Mouse (Mus musculus): ENCODE results near the gene Reep3.

Reep3 gene

GRCm38 (mm10) chr10:67085124-67085523 is 11.6 kb downstream of the Reep3 start:
- H3K27me3 ChIP-seq (ENCODE audit: insufficient read depth, low read length) = peaks cover 13% of the 10 kb centered on the region
- TF ChIP-seq CTCF (conservative IDR thresholded peaks at IDR 0.05; ENCODE audit: low read length) (no peak), POU5F1 (IDR thresholded peaks at IDR 0.05; ENCODE audit: borderline replicate concordance, low read length) (no peak), NANOG (IDR thresholded peaks at IDR 0.05; ENCODE audit: borderline replicate concordance, low read length) (no peak)
- peaks cover 68% of the 10 kb centered on the region for H3K4me1 ChIP-seq (replicated peaks; ENCODE audit: low read depth, low read length)

GRCm38 (mm10) chr10:67083446-67084166 is 13.1 kb downstream of the Reep3 start:
- peaks cover 7% of the 10 kb centered on the region; the same call in 1 of the 2 replicates for H3K36me3 ChIP-seq (ENCODE audit: insufficient read depth, low read length)
- peaks cover 4% of the 10 kb centered on the region for H3K9me3 ChIP-seq (ENCODE audit: low read length)
- H3K27me3 ChIP-seq (ENCODE audit: insufficient read depth, low read length) = peaks cover 10% of the 10 kb centered on the region
- H3K4me1 ChIP-seq (replicated peaks; ENCODE audit: low read depth, low read length) = peaks cover 78% of the 10 kb centered on the region
- H3K4me3 ChIP-seq (replicated peaks; ENCODE audit: low read length) = no peak overlapping the region; the same call in 1 of the 2 replicates
- peak; percentile 98 for TF ChIP-seq NANOG (IDR thresholded peaks at IDR 0.05; ENCODE audit: borderline replicate concordance, low read length)
- TF ChIP-seq CTCF (conservative IDR thresholded peaks at IDR 0.05; ENCODE audit: low read length) = no peak
- peak; percentile 80; the same call in 1 of the 2 replicates for TF ChIP-seq POU5F1 (IDR thresholded peaks at IDR 0.05; ENCODE audit: borderline replicate concordance, low read length)

More at GRCm38 (mm10) chr10:67085124-67085523, 11.6 kb downstream of the Reep3 start:
- H3K36me3 ChIP-seq (ENCODE audit: insufficient read depth, low read length) = peaks cover 7% of the 10 kb centered on the region; the same call in 1 of the 2 replicates
- H3K9me3 ChIP-seq (ENCODE audit: low read length) = peaks cover 4% of the 10 kb centered on the region
- no peak overlapping the region for H3K4me3 ChIP-seq (replicated peaks; ENCODE audit: low read length)

- TF ChIP-seq NANOG (IDR thresholded peaks at IDR 0.05; ENCODE audit: borderline replicate concordance, low read length) (no peak), CTCF (conservative IDR thresholded peaks at IDR 0.05; ENCODE audit: low read length) (no peak), POU5F1 (IDR thresholded peaks at IDR 0.05; ENCODE audit: borderline replicate concordance, low read length) (no peak)
- Histone ChIP-seq H3K9me3 (ENCODE audit: low read length) (peaks cover under 1% of the 10 kb centered on the region; the same call in 1 of the 2 replicates), H3K27me3 (ENCODE audit: insufficient read depth, low read length) (peaks cover 7% of the 10 kb centered on the region), H3K4me1 (replicated peaks; ENCODE audit: low read depth, low read length) (peaks cover 89% of the 10 kb centered on the region), H3K36me3 (ENCODE audit: insufficient read depth, low read length) (peaks cover 4% of the 10 kb centered on the region; the same call in 1 of the 2 replicates), H3K4me3 (replicated peaks; ENCODE audit: low read length) (peak overlapping the region; percentile 20)
Observed at GRCm38 (mm10) chr10:67082531-67082930, 14.2 kb downstream of the Reep3 start.

- H3K4me3 ChIP-seq (replicated peaks; ENCODE audit: low read length) = no peak overlapping the region
- H3K4me1 ChIP-seq (replicated peaks; ENCODE audit: low read depth, low read length) = peaks cover 90% of the 10 kb centered on the region
- no peaks in the 10 kb centered on the region; the same call in 1 of the 2 replicates for H3K27me3 ChIP-seq (ENCODE audit: insufficient read depth, low read length)
- H3K9me3 ChIP-seq (ENCODE audit: low read length) = no peaks in the 10 kb centered on the region
- TF ChIP-seq POU5F1 (IDR thresholded peaks at IDR 0.05; ENCODE audit: borderline replicate concordance, low read length) = no peak
- TF ChIP-seq NANOG (IDR thresholded peaks at IDR 0.05; ENCODE audit: borderline replicate concordance, low read length) = no peak
- TF ChIP-seq CTCF (conservative IDR thresholded peaks at IDR 0.05; ENCODE audit: low read length) = no peak
- H3K36me3 ChIP-seq (ENCODE audit: insufficient read depth, low read length) = no peaks in the 10 kb centered on the region
Observed at GRCm38 (mm10) chr10:67081206-67082007, 15.3 kb downstream of the Reep3 start.

- Histone ChIP-seq H3K27me3 (ENCODE audit: insufficient read depth, low read length) (no peaks in the 10 kb centered on the region), H3K36me3 (ENCODE audit: insufficient read depth, low read length) (no peaks in the 10 kb centered on the region), H3K4me1 (replicated peaks; ENCODE audit: low read depth, low read length) (peaks cover 75% of the 10 kb centered on the region), H3K4me3 (replicated peaks; ENCODE audit: low read length) (no peak overlapping the region), H3K9me3 (ENCODE audit: low read length) (no peaks in the 10 kb centered on the region)
- TF ChIP-seq CTCF (conservative IDR thresholded peaks at IDR 0.05; ENCODE audit: low read length) (no peak), NANOG (IDR thresholded peaks at IDR 0.05; ENCODE audit: borderline replicate concordance, low read length) (no peak), POU5F1 (IDR thresholded peaks at IDR 0.05; ENCODE audit: borderline replicate concordance, low read length) (no peak)
Observed at GRCm38 (mm10) chr10:67079030-67079429, 17.7 kb downstream of the Reep3 start.

- Histone ChIP-seq H3K9me3 (ENCODE audit: low read length) (no peaks in the 10 kb centered on the region), H3K4me3 (replicated peaks; ENCODE audit: low read length) (no peak overlapping the region), H3K36me3 (ENCODE audit: insufficient read depth, low read length) (no peaks in the 10 kb centered on the region), H3K4me1 (replicated peaks; ENCODE audit: low read depth, low read length) (peaks cover 65% of the 10 kb centered on the region), H3K27me3 (ENCODE audit: insufficient read depth, low read length) (no peaks in the 10 kb centered on the region)
- no peak for TF ChIP-seq CTCF (conservative IDR thresholded peaks at IDR 0.05; ENCODE audit: low read length)
- no peak for TF ChIP-seq POU5F1 (IDR thresholded peaks at IDR 0.05; ENCODE audit: borderline replicate concordance, low read length)
- no peak for TF ChIP-seq NANOG (IDR thresholded peaks at IDR 0.05; ENCODE audit: borderline replicate concordance, low read length)
Observed at GRCm38 (mm10) chr10:67075931-67076878, 20.5 kb downstream of the Reep3 start.

GRCm38 (mm10) chr10:67073577-67073976 is 23.2 kb downstream of the Reep3 start:
- Histone ChIP-seq H3K4me3 (replicated peaks; ENCODE audit: low read length) (no peak overlapping the region), H3K27me3 (ENCODE audit: insufficient read depth, low read length) (no peaks in the 10 kb centered on the region), H3K9me3 (ENCODE audit: low read length) (no peaks in the 10 kb centered on the region), H3K4me1 (replicated peaks; ENCODE audit: low read depth, low read length) (peaks cover 67% of the 10 kb centered on the region), H3K36me3 (ENCODE audit: insufficient read depth, low read length) (no peaks in the 10 kb centered on the region)
- no peak for TF ChIP-seq POU5F1 (IDR thresholded peaks at IDR 0.05; ENCODE audit: borderline replicate concordance, low read length)
- no peak for TF ChIP-seq CTCF (conservative IDR thresholded peaks at IDR 0.05; ENCODE audit: low read length)
- no peak for TF ChIP-seq NANOG (IDR thresholded peaks at IDR 0.05; ENCODE audit: borderline replicate concordance, low read length)

All from E14TG2a.4 (cell line).